Comparison of ENCODE assay signal across 18 mouse cellular contexts in genomic region chr13:55437111-55437629, GRCm38 (mm10). TPM values are rescaled to one million over a fixed set of nuclear protein-coding genes. Genes with fewer than 3 reads are reported as not detected.
"Had no signal": no experiment of that assay in that cellular context is flagged by ENCODE, and none has a peak within 500 bp of the region (broad histone marks: within the 10 kb centered on the region; RNA-seq: fewer than 3 reads in every experiment).

No protein-coding gene starts in this region.

RNA-seq across cellular contexts. Expression of gene F12, which starts 10.6 kb away (rescaled TPM):
- polyA plus RNA-seq: heart, adult 2 months; heart, postnatal 0 days; hindbrain, embryonic 11.5 days; hindbrain, embryonic 13.5 days; limb, embryonic 10.5 days; limb, embryonic 12.5 days had no signal

RNA-seq across cellular contexts. Expression of gene Pfn3, which starts 22.1 kb away (rescaled TPM):
- polyA plus RNA-seq: heart, adult 2 months; heart, embryonic 11.5 days; heart, embryonic 13.5 days; heart, embryonic 15.5 days; heart, postnatal 0 days; hindbrain, embryonic 11.5 days; hindbrain, embryonic 13.5 days; intestine, embryonic 14.5 days; intestine, embryonic 16.5 days; kidney, adult 2 months; kidney, embryonic 15.5 days; kidney, postnatal 0 days; limb, embryonic 10.5 days; limb, embryonic 12.5 days; liver, embryonic 11.5 days; liver, embryonic 13.5 days had no signal

RNA-seq across cellular contexts. Expression of gene Prr7, which starts 26.9 kb away (rescaled TPM):
- polyA plus RNA-seq: heart, embryonic 13.5 days; liver, embryonic 13.5 days had no signal

RNA-seq across cellular contexts. Expression of gene Slc34a1, which starts 39.2 kb away (rescaled TPM):
- polyA plus RNA-seq: heart, embryonic 11.5 days; heart, embryonic 13.5 days; heart, embryonic 15.5 days; heart, postnatal 0 days; hindbrain, embryonic 11.5 days; hindbrain, embryonic 13.5 days; hindbrain, postnatal 0 days; intestine, embryonic 14.5 days; limb, embryonic 10.5 days; limb, embryonic 12.5 days; limb, embryonic 14.5 days; liver, embryonic 11.5 days; liver, embryonic 13.5 days had no signal
